Mouse (Mus musculus): ENCODE measurements around the gene Atg4a. TPM values are rescaled to one million over a fixed set of nuclear protein-coding genes. Genes with fewer than 3 reads are reported as not detected.

The Atg4a gene
- polyA plus RNA-seq, 1 experiment: 4.6 TPM

DNA sequence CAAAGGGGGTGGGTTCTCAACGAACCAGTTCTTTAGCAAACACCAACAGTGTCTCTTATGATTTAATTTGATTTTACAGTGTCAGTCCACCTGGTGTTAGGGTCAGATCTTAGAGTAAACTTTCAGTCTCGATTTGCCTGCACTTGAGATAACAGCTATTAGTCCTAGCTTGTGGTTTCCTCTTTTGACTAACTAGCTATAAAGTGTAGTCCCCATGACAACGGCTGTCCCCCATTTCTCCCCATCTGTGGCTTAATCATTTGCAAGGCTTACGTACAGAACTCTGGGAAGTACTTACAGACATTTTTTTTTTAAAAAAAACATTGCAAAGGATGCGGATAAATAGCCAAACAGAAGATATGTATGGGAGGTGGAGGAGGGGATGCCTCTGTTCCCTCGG is 28.1 kb downstream of the Atg4a start:
- H3K4me3 ChIP-seq (ENCODE audit: low read depth, low read length): no peak overlapping the region
- H3K9me3 ChIP-seq (replicated peaks; ENCODE audit: control insufficient read depth, insufficient read depth, low read length, poor library complexity, severe bottlenecking): no peaks in the 10 kb centered on the region
- H3K9ac ChIP-seq (ENCODE audit: low read depth, poor library complexity, severe bottlenecking): no peak overlapping the region
- H3K27me3 ChIP-seq (ENCODE audit: control insufficient read depth, insufficient read depth, low read length, poor library complexity, severe bottlenecking): no peaks in the 10 kb centered on the region
- H3K27ac ChIP-seq (ENCODE audit: insufficient read depth, low read length): no peak overlapping the region
- no peaks in the 10 kb centered on the region for H3K36me3 ChIP-seq (ENCODE audit: control insufficient read depth, insufficient read depth, low read length, poor library complexity, severe bottlenecking)
- TF ChIP-seq POLR2A (IDR thresholded peaks at IDR 0.05; ENCODE audit: insufficient read depth, low read length) (no peak), EP300 (IDR thresholded peaks at IDR 0.05; ENCODE audit: insufficient read depth, low read depth, low read length) (no peak), CTCF (IDR thresholded peaks at IDR 0.05; ENCODE audit: low read depth, low read length) (no peak)
- no peaks in the 10 kb centered on the region for H3K4me1 ChIP-seq (ENCODE audit: control insufficient read depth, insufficient read depth, low read length)

DNA sequence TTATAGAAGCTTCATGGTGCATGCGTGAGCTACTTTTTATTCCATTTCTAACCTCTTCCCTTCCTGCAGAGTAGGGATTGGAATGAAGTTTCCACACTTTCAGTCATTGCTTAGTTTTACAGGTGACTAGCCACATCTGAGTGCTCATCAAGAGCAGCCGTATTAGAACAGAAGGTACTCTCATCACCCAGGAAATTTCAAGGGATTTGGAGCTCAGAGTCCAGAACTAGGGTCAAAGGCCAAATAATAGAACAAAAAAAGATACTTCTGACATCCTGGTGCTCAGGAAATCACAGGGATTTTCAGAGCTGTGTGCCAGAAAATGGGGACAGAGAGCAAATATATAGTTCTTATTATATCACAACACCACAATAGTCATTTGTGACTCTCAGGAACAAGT is 28.5 kb downstream of the Atg4a start:
- no peak overlapping the region for H3K9ac ChIP-seq (ENCODE audit: low read depth, poor library complexity, severe bottlenecking)
- TF ChIP-seq EP300 (IDR thresholded peaks at IDR 0.05; ENCODE audit: insufficient read depth, low read depth, low read length) (no peak), CTCF (IDR thresholded peaks at IDR 0.05; ENCODE audit: low read depth, low read length) (no peak), POLR2A (IDR thresholded peaks at IDR 0.05; ENCODE audit: insufficient read depth, low read length) (no peak)
- H3K27ac ChIP-seq (ENCODE audit: insufficient read depth, low read length): no peak overlapping the region
- no peaks in the 10 kb centered on the region for H3K9me3 ChIP-seq (replicated peaks; ENCODE audit: control insufficient read depth, insufficient read depth, low read length, poor library complexity, severe bottlenecking)
- no peaks in the 10 kb centered on the region for H3K27me3 ChIP-seq (ENCODE audit: control insufficient read depth, insufficient read depth, low read length, poor library complexity, severe bottlenecking)
- H3K4me1 ChIP-seq (ENCODE audit: control insufficient read depth, insufficient read depth, low read length): no peaks in the 10 kb centered on the region
- no peak overlapping the region for H3K4me3 ChIP-seq (ENCODE audit: low read depth, low read length)
- no peaks in the 10 kb centered on the region for H3K36me3 ChIP-seq (ENCODE audit: control insufficient read depth, insufficient read depth, low read length, poor library complexity, severe bottlenecking)

DNA sequence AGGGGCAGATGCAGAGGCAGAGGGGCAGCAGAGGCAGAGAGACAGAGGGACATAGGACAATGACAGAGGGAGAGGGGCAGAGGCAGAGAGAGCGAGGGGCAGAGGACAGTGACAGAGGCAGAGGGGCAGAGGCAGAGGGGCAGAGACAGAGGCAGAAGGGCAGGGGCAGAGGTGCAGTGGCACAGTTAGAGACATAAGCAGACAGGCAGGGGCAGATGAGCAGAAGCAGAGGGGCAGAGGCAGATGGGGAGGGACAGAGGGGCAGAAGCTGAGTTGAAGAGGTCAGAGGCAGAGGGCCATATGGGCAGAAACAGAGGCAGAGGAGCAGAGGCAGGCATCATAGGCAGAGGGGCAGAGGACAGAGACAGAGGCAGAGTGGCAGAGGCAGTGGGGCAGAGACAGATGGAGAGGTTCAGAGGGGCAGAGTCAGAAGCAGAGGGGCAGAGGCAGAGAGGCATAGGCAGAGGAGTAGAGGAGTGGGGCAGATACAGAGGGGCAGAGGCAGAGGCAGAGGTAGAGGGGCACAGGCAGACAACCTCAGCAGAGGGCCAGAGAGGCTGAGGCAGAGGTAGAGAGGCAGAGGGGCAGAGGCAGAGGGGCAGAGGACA is 40.3 kb downstream of the Atg4a start:
- no peak for TF ChIP-seq EP300 (IDR thresholded peaks at IDR 0.05; ENCODE audit: insufficient read depth, low read depth, low read length)
- TF ChIP-seq CTCF (IDR thresholded peaks at IDR 0.05; ENCODE audit: low read depth, low read length): no peak
- no peak for TF ChIP-seq POLR2A (IDR thresholded peaks at IDR 0.05; ENCODE audit: insufficient read depth, low read length)
- no peaks in the 10 kb centered on the region for H3K36me3 ChIP-seq (ENCODE audit: control insufficient read depth, insufficient read depth, low read length, poor library complexity, severe bottlenecking)
- H3K4me1 ChIP-seq (ENCODE audit: control insufficient read depth, insufficient read depth, low read length): no peaks in the 10 kb centered on the region
- H3K9ac ChIP-seq (ENCODE audit: low read depth, poor library complexity, severe bottlenecking): no peak overlapping the region
- no peaks in the 10 kb centered on the region for H3K9me3 ChIP-seq (replicated peaks; ENCODE audit: control insufficient read depth, insufficient read depth, low read length, poor library complexity, severe bottlenecking)
- H3K27ac ChIP-seq (ENCODE audit: insufficient read depth, low read length): no peak overlapping the region
- H3K27me3 ChIP-seq (ENCODE audit: control insufficient read depth, insufficient read depth, low read length, poor library complexity, severe bottlenecking): no peaks in the 10 kb centered on the region
- H3K4me3 ChIP-seq (ENCODE audit: low read depth, low read length): no peak overlapping the region

DNA sequence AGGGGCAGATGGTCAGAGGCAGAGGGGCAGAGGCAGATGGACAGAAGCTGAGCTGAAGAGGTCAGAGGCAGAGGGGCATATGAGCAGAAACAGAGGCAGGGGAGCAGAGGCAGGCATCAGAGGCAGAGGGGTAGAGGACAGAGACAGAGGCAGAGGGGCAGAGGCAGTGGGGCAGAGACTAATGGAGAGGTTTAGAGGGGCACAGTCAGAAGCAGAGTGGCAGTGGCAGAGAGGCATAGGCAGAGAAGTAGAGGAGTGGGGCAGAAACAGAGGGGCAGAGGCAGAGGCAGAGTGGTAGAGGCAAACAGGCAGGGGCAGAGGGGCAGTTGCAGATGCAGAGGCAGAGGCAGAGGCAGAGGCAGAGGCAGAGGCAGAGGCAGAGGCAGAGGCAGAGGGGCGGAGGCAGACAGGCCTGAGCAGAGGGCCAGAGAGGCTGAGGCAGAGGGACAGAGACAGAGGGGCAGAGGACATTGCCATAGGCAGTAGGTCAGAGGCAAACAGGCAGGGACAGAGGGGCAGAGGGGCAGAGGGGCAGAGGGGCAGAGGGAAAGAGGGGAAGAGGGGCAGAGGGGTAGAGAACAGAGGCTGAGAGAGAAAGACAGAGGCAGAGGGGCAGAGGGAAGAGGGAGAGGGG is 41.3 kb downstream of the Atg4a start:
- H3K27me3 ChIP-seq (ENCODE audit: control insufficient read depth, insufficient read depth, low read length, poor library complexity, severe bottlenecking): no peaks in the 10 kb centered on the region
- no peak overlapping the region for H3K4me3 ChIP-seq (ENCODE audit: low read depth, low read length)
- H3K27ac ChIP-seq (ENCODE audit: insufficient read depth, low read length): no peak overlapping the region
- TF ChIP-seq EP300 (IDR thresholded peaks at IDR 0.05; ENCODE audit: insufficient read depth, low read depth, low read length) (no peak), CTCF (IDR thresholded peaks at IDR 0.05; ENCODE audit: low read depth, low read length) (no peak), POLR2A (IDR thresholded peaks at IDR 0.05; ENCODE audit: insufficient read depth, low read length) (no peak)
- H3K4me1 ChIP-seq (ENCODE audit: control insufficient read depth, insufficient read depth, low read length): no peaks in the 10 kb centered on the region
- H3K9me3 ChIP-seq (replicated peaks; ENCODE audit: control insufficient read depth, insufficient read depth, low read length, poor library complexity, severe bottlenecking): no peaks in the 10 kb centered on the region
- H3K9ac ChIP-seq (ENCODE audit: low read depth, poor library complexity, severe bottlenecking): no peak overlapping the region
- H3K36me3 ChIP-seq (ENCODE audit: control insufficient read depth, insufficient read depth, low read length, poor library complexity, severe bottlenecking): no peaks in the 10 kb centered on the region

DNA sequence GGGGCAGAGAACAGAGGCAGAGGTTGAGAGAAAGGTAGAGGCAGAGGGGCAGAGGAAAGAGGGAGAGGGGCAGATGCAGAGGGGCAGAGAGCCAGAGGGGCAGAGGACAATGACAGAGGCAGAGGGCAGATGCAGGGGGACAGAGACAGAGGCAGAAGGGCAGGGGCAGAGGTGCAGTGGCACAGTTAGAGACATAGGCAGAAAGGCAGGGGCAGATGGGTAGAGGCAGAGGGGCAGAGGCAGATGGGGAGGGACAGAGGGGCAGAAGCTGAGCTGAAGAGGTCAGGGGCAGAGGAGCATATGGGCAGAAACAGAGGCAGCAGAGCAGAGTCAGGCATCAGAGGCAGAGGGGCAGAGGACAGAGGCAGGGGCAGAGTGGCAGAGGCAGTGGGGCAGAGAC is 42.2 kb downstream of the Atg4a start:
- Histone ChIP-seq H3K36me3 (ENCODE audit: control insufficient read depth, insufficient read depth, low read length, poor library complexity, severe bottlenecking) (no peaks in the 10 kb centered on the region), H3K4me1 (ENCODE audit: control insufficient read depth, insufficient read depth, low read length) (no peaks in the 10 kb centered on the region), H3K27me3 (ENCODE audit: control insufficient read depth, insufficient read depth, low read length, poor library complexity, severe bottlenecking) (no peaks in the 10 kb centered on the region), H3K9ac (ENCODE audit: low read depth, poor library complexity, severe bottlenecking) (no peak overlapping the region), H3K4me3 (ENCODE audit: low read depth, low read length) (no peak overlapping the region), H3K9me3 (replicated peaks; ENCODE audit: control insufficient read depth, insufficient read depth, low read length, poor library complexity, severe bottlenecking) (no peaks in the 10 kb centered on the region), H3K27ac (ENCODE audit: insufficient read depth, low read length) (no peak overlapping the region)
- TF ChIP-seq CTCF (IDR thresholded peaks at IDR 0.05; ENCODE audit: low read depth, low read length): no peak
- TF ChIP-seq EP300 (IDR thresholded peaks at IDR 0.05; ENCODE audit: insufficient read depth, low read depth, low read length): no peak
- no peak for TF ChIP-seq POLR2A (IDR thresholded peaks at IDR 0.05; ENCODE audit: insufficient read depth, low read length)

DNA sequence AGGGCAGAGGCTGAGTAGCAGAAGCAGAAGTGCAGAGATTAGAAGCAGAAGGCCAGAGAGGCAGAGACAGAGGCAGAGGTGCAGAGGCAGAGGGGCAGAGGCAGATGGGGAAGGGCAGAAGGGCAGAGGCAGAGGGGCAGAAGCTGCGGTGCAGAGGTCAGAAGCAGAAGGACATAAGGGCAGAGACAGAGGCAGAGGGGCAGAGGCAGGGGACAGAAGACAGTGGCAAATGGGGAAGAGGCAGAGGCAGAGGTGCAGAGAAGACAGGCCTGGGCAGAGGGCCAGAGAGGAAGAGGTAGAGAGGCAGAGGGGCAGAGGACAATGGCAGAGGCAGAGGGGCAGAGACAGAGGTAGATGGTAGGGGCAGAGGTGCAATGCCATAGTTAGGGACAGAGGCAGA is 193.0 kb downstream of the Atg4a start:
- Histone ChIP-seq H3K27ac (ENCODE audit: insufficient read depth, low read length) (no peak overlapping the region), H3K4me1 (ENCODE audit: control insufficient read depth, insufficient read depth, low read length) (no peaks in the 10 kb centered on the region), H3K27me3 (ENCODE audit: control insufficient read depth, insufficient read depth, low read length, poor library complexity, severe bottlenecking) (no peaks in the 10 kb centered on the region), H3K4me3 (ENCODE audit: low read depth, low read length) (no peak overlapping the region), H3K9me3 (replicated peaks; ENCODE audit: control insufficient read depth, insufficient read depth, low read length, poor library complexity, severe bottlenecking) (no peaks in the 10 kb centered on the region), H3K36me3 (ENCODE audit: control insufficient read depth, insufficient read depth, low read length, poor library complexity, severe bottlenecking) (no peaks in the 10 kb centered on the region), H3K9ac (ENCODE audit: low read depth, poor library complexity, severe bottlenecking) (no peak overlapping the region)
- TF ChIP-seq EP300 (IDR thresholded peaks at IDR 0.05; ENCODE audit: insufficient read depth, low read depth, low read length): no peak
- TF ChIP-seq CTCF (IDR thresholded peaks at IDR 0.05; ENCODE audit: low read depth, low read length): no peak
- TF ChIP-seq POLR2A (IDR thresholded peaks at IDR 0.05; ENCODE audit: insufficient read depth, low read length): no peak

Data from ES-Bruce4 (cell line).